Mouse (Mus musculus): Measurements from ENCODE around the gene Tnpo1.

- TF ChIP-seq CTCF (IDR thresholded peaks at IDR 0.05; ENCODE audit: borderline replicate concordance, extremely low read depth, insufficient read depth, insufficient read length), result no peak
- no peak for TF ChIP-seq POLR2A (IDR thresholded peaks at IDR 0.05; ENCODE audit: borderline replicate concordance, extremely low read depth, insufficient read depth, insufficient read length, poor library complexity, severe bottlenecking)
Measured at GRCm38 (mm10) chr13:98921276-98921675, 4.9 kb downstream of the Tnpo1 start.
